Mouse (Mus musculus): ENCODE results near the gene Dclre1a. TPM values are rescaled to one million over a fixed set of nuclear protein-coding genes. Genes with fewer than 3 reads are reported as not detected.

Dclre1a gene
- polyA plus RNA-seq (2015; fragmentation: Nextera tagmentation; extraction: Ambion mirVana): 8.5 and 9.3 TPM in 2 replicates

DNA sequence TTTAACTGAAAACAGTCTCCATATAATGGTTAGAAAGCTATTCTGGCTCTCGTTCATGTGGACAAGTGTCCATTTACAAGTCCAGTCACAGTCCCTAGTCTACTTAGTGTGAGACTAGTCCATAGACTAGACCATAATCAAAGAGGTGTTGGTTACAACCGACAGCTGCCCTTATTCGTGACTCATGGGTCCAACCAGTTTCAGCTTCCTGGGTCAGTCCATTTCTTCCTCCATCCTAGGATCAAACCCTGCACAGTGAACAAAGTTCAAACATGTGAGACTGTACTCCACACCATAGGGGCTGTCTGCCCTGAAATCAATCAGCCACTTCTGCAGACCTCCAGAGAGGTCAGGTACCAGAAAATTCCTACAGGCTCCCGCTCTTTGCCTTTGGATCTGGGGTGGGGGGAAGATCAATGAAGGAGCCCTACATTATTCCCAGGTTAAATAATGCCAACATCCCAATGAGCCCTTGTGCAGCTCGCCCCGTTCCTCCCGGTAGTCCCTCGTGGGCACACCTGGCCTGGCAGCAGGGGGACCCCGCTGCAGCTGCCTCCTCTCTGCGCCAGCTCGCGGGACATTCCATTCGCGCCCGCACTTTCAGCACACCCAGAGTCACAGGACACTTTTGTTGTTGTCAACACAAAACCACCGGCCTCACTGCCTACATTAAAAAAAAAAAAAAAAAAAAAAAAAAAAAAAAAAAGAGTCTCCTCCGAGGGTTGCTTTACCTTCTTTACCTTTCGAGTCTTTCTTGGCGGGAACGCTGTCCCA is at the start of gene Dclre1a:
Gene Dclre1a (minus strand): TSS at position 767 of the 774 bp plus-strand sequence.

GRCm38 (mm10) chr19:56548230-56549032 is 409 bp upstream of the Dclre1a start, which contains the start of gene Nhlrc2:
Gene Nhlrc2 (plus strand): TSS chr19:56548261.

Other genes with a start within 250 kb of the Dclre1a start
- gene Nrap, start 158.2 kb downstream of the Dclre1a start, polyA plus RNA-seq (2015; fragmentation: Nextera tagmentation; extraction: Ambion mirVana): 0.18 and 0.21 TPM in 2 replicates
- gene Casp7, start 151.1 kb downstream of the Dclre1a start, polyA plus RNA-seq (2015; fragmentation: Nextera tagmentation; extraction: Ambion mirVana): 11.2 and 14.1 TPM in 2 replicates
- 0.10 and 0.15 TPM in 2 replicates for gene Plekhs1, start 86.6 kb downstream of the Dclre1a start, polyA plus RNA-seq (2015; fragmentation: Nextera tagmentation; extraction: Ambion mirVana)
- 7.7 and 9.5 TPM in 2 replicates for gene Nhlrc2, start within 50 bp of the Dclre1a start, polyA plus RNA-seq (2015; fragmentation: Nextera tagmentation; extraction: Ambion mirVana)
- gene Adrb1, start 174.0 kb upstream of the Dclre1a start, polyA plus RNA-seq (2015; fragmentation: Nextera tagmentation; extraction: Ambion mirVana): 0.62 and 0.66 TPM in 2 replicates

Measured in urinary bladder, postnatal 0 days (tissue).